Mouse (Mus musculus): ENCODE measurements at regions not wholly inside any gene's neighbourhood (a gene's known extent, or its start where the extent isn't known, plus 50 kb on each side); places are given as distances from the start of the nearest gene placed in this dataset.

DNA sequence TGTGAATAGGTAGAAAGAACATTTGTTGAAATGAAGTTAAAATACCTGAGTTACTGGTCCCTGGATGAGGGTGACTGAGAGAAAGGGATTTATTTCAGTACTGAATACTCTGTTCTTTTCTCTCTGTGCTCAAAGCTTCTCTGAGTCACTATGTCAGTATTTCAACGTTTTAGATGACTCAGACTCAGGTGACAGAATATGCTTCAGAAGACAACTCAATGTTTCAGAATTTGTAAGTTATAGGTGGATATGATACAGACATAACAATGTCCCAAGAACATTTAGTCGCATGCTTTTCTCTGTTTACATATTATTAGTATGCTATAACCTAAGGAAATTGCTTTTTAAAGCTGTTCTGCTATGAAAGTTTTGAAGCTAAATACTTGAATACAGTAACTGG is 1069.5 kb downstream of the Adgrl3 start:
- no peaks in the 10 kb centered on the region for H3K9me3 ChIP-seq (ENCODE audit: control insufficient read depth, low read length)
- no peak overlapping the region for H3K27ac ChIP-seq (ENCODE audit: low read depth, low read length)
- no peak for ATAC-seq
- H3K9ac ChIP-seq (ENCODE audit: low read depth, low read length): no peak overlapping the region
- no peak overlapping the region for H3K4me3 ChIP-seq (ENCODE audit: low read length)
- no peak overlapping the region for H3K4me2 ChIP-seq (ENCODE audit: low read length)
- no peaks in the 10 kb centered on the region for H3K4me1 ChIP-seq (ENCODE audit: control insufficient read depth, insufficient read depth, low read depth, low read length)
- WGBS: 82% methylated on average over 2 of the region's 2 CpGs
- H3K27me3 ChIP-seq (replicated peaks; ENCODE audit: control insufficient read depth, insufficient read depth, low read length): no peaks in the 10 kb centered on the region
- no peaks in the 10 kb centered on the region for H3K36me3 ChIP-seq (ENCODE audit: control insufficient read depth, insufficient read depth, low read length)

DNA sequence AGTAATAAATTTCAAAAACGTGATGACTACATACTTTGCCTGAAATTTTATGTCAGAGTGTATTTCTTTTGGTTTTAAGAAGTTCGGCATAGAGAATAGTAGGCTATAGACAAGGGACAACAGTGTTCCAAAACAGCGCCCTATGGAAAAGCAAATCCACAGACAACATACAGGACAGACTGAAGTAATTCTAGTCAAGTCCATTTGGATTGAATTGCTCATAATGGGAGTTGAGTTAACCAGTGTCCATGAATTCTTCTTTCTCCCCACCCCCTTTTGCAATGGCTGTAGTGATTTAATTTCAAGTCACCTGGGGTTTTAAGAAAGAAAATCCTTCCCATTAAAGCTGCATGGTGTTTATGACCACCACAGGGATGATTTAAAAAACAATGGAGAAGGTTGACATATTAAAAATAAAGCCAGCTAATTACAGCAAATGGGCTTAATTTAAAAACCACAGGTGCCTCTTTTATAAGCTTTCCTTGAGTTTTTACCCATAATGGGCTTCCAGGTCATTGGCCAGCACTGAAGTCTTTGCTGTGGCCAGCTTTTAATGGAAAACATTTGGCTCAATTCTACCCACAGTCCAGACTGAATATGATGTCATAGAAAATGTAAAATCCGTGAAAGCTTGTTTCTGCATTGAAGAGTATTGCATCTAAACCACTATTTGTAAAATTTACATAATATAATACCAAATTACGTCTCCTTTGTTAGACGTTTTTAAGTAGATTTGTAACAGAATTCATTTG is 1083.3 kb downstream of the Adgrl3 start:
- Histone ChIP-seq H3K9ac (ENCODE audit: low read depth, low read length) (no peak overlapping the region), H3K4me3 (ENCODE audit: low read length) (no peak overlapping the region), H3K4me2 (ENCODE audit: low read length) (no peak overlapping the region), H3K36me3 (ENCODE audit: control insufficient read depth, insufficient read depth, low read length) (no peaks in the 10 kb centered on the region), H3K4me1 (ENCODE audit: control insufficient read depth, insufficient read depth, low read depth, low read length) (no peaks in the 10 kb centered on the region), H3K9me3 (ENCODE audit: control insufficient read depth, low read length) (no peaks in the 10 kb centered on the region), H3K27me3 (replicated peaks; ENCODE audit: control insufficient read depth, insufficient read depth, low read length) (no peaks in the 10 kb centered on the region), H3K27ac (ENCODE audit: low read depth, low read length) (no peak overlapping the region)
- WGBS: 89% methylated on average over 6 of the region's 6 CpGs
- no peak for ATAC-seq

DNA sequence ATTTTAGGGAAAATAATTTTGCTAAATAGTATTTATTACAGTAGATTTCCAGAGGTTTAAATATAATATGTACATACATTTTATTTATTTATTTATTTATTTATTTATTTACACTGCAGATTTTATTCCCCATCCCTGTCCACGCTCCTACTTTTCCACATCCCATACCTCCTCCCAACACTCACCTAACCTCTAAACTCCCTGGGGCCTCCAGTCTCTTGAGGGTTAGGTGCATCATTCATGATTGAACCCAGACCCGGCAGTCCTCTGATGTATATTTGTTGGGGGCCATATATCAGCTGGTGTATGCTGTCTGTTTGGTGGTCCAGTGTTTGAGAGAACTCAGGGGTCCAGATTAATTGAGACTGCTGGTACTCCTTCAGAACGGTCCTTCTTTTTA is 1083.9 kb downstream of the Adgrl3 start:
- no peak overlapping the region for H3K4me3 ChIP-seq (ENCODE audit: low read length)
- no peaks in the 10 kb centered on the region for H3K9me3 ChIP-seq (ENCODE audit: control insufficient read depth, low read length)
- H3K4me1 ChIP-seq (ENCODE audit: control insufficient read depth, insufficient read depth, low read depth, low read length): no peaks in the 10 kb centered on the region
- no peaks in the 10 kb centered on the region for H3K27me3 ChIP-seq (replicated peaks; ENCODE audit: control insufficient read depth, insufficient read depth, low read length)
- 97% methylated on average over 3 of the region's 3 CpGs for WGBS
- H3K4me2 ChIP-seq (ENCODE audit: low read length): no peak overlapping the region
- no peak overlapping the region for H3K9ac ChIP-seq (ENCODE audit: low read depth, low read length)
- no peaks in the 10 kb centered on the region for H3K36me3 ChIP-seq (ENCODE audit: control insufficient read depth, insufficient read depth, low read length)
- no peak overlapping the region for H3K27ac ChIP-seq (ENCODE audit: low read depth, low read length)
- no peak for ATAC-seq

DNA sequence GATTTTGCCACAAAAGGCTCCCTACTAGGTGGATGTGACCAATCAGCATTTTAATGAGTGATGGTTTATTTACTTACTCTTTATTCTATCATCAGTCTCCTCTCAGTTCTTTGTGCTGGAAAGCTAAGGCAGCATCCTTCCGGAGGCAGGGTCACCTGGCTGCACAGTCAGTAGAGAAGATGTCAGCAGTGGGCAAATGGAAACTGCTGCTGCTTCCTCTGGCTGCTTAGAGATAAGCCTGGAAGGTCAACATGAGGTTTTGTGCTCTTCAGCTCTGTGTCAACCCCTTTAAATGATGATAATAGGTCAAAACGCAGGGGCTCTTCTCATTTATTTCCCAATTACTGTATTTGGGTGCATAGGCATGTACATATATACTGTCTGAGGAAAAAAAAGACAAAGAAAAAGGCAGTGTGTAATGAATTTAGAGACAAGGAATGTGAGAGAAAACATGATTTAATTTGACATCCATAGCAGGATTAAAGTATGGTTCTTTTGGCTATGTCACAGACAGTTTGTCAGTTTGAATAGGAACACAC is 1106.1 kb downstream of the Adgrl3 start:
- Histone ChIP-seq H3K36me3 (ENCODE audit: control insufficient read depth, insufficient read depth, low read length) (no peaks in the 10 kb centered on the region), H3K4me1 (ENCODE audit: control insufficient read depth, insufficient read depth, low read depth, low read length) (no peaks in the 10 kb centered on the region), H3K27ac (ENCODE audit: low read depth, low read length) (no peak overlapping the region), H3K4me2 (ENCODE audit: low read length) (no peak overlapping the region), H3K27me3 (replicated peaks; ENCODE audit: control insufficient read depth, insufficient read depth, low read length) (no peaks in the 10 kb centered on the region), H3K4me3 (ENCODE audit: low read length) (no peak overlapping the region), H3K9ac (ENCODE audit: low read depth, low read length) (no peak overlapping the region), H3K9me3 (ENCODE audit: control insufficient read depth, low read length) (no peaks in the 10 kb centered on the region)
- ATAC-seq: no peak
- WGBS: 51% methylated on average over 2 of the region's 2 CpGs

DNA sequence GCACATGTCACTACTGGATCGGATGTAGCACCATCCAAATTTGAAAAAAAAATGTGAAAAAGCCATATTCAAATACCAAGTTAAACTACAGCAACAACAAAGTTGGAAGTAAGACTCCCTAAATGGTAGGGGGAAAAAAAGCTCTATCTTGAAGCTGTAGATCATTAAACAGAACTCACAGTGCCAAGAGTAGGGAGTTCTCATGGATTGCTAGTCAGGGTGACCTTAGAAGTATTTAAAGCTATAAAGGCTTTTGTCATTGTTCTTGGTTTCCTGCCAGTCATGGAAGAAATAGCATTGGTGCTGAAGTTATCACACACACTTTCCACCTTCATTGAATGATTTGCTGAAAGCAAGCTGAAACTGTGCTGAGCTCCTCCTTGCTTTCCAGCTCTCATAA is 1122.1 kb downstream of the Adgrl3 start:
- Histone ChIP-seq H3K36me3 (ENCODE audit: control insufficient read depth, insufficient read depth, low read length) (no peaks in the 10 kb centered on the region), H3K4me1 (ENCODE audit: control insufficient read depth, insufficient read depth, low read depth, low read length) (no peaks in the 10 kb centered on the region), H3K9me3 (ENCODE audit: control insufficient read depth, low read length) (no peaks in the 10 kb centered on the region), H3K9ac (ENCODE audit: low read depth, low read length) (no peak overlapping the region), H3K27ac (ENCODE audit: low read depth, low read length) (no peak overlapping the region), H3K27me3 (replicated peaks; ENCODE audit: control insufficient read depth, insufficient read depth, low read length) (no peaks in the 10 kb centered on the region), H3K4me3 (ENCODE audit: low read length) (no peak overlapping the region), H3K4me2 (ENCODE audit: low read length) (no peak overlapping the region)
- no peak for ATAC-seq
- 92% methylated on average over 1 of the region's 1 CpGs for WGBS

Measured in hindbrain, embryonic 16.5 days (tissue).